Mouse (Mus musculus) heart, postnatal 4 days (tissue): Measurements from ENCODE around the gene Col18a1. TPM values are rescaled to one million over a fixed set of nuclear protein-coding genes. Genes with fewer than 3 reads are reported as not detected.

Experiments
- DNase-seq: peaks from one replicate; pipeline ENCODE4 v3.0.0; 2021
- total RNA-seq, 2 experiments: library from RNA; stranded (reverse); gene quantifications; 2 replicates each; pipeline ENCODE4 v1.2.3; 2021

Gene Col18a1
- total RNA-seq, 2 experiments from 2014 or later: 70.4 to 74.9 TPM

GRCm38 (mm10) chr10:77104327-77104726 lies 62.0 kb downstream of the Col18a1 start:
- no peak for DNase-seq

GRCm38 (mm10) chr10:77103689-77104088 lies 62.7 kb downstream of the Col18a1 start:
- DNase-seq: no peak

GRCm38 (mm10) chr10:77099777-77100176 lies 66.6 kb downstream of the Col18a1 start:
- DNase-seq: no peak

- peak; percentile 34 for DNase-seq
Measured at GRCm38 (mm10) chr10:77098619-77099018, 67.7 kb downstream of the Col18a1 start.

- DNase-seq: peak; percentile 33
Measured at GRCm38 (mm10) chr10:77097890-77098200, 68.5 kb downstream of the Col18a1 start.

GRCm38 (mm10) chr10:77097006-77097889 lies 69.1 kb downstream of the Col18a1 start:
- DNase-seq: no peak

GRCm38 (mm10) chr10:77095666-77096065 lies 70.7 kb downstream of the Col18a1 start:
- DNase-seq: no peak

- no peak for DNase-seq
Measured at GRCm38 (mm10) chr10:77093817-77094216, 72.5 kb downstream of the Col18a1 start.

- no peak for DNase-seq
Measured at GRCm38 (mm10) chr10:77091538-77092097, 74.7 kb downstream of the Col18a1 start.

GRCm38 (mm10) chr10:77090063-77090462 lies 76.3 kb downstream of the Col18a1 start:
- no peak for DNase-seq

- peak; percentile 64 for DNase-seq
Measured at GRCm38 (mm10) chr10:77089336-77089735, 77.0 kb downstream of the Col18a1 start.

GRCm38 (mm10) chr10:77084568-77084967 lies 81.8 kb downstream of the Col18a1 start:
- DNase-seq: peak; percentile 54

- no peak for DNase-seq
Measured at GRCm38 (mm10) chr10:77082921-77083320, 83.4 kb downstream of the Col18a1 start.

- DNase-seq: peak; percentile 88
Measured at GRCm38 (mm10) chr10:77082453-77082852, 83.9 kb downstream of the Col18a1 start.

GRCm38 (mm10) chr10:77078961-77079360 lies 87.4 kb downstream of the Col18a1 start:
- no peak for DNase-seq

- no peak for DNase-seq
Measured at GRCm38 (mm10) chr10:77078456-77078855, 87.9 kb downstream of the Col18a1 start.

GRCm38 (mm10) chr10:77074276-77074974 lies 91.9 kb downstream of the Col18a1 start:
- no peak for DNase-seq

GRCm38 (mm10) chr10:77070072-77070471 lies 96.3 kb downstream of the Col18a1 start:
- DNase-seq: peak; percentile 71

GRCm38 (mm10) chr10:77068469-77068868 lies 97.9 kb downstream of the Col18a1 start:
- no peak for DNase-seq

GRCm38 (mm10) chr10:77064659-77065058 lies 101.7 kb downstream of the Col18a1 start:
- DNase-seq: no peak

GRCm38 (mm10) chr10:77064239-77064638 lies 102.1 kb downstream of the Col18a1 start:
- no peak for DNase-seq

- peak; percentile 33 for DNase-seq
Measured at GRCm38 (mm10) chr10:77062393-77063010, 103.8 kb downstream of the Col18a1 start.

- DNase-seq: peak; percentile 43
Measured at GRCm38 (mm10) chr10:77061426-77061825, 104.9 kb downstream of the Col18a1 start.
